Mouse (Mus musculus) lung, postnatal 25 days (tissue): Measurements from ENCODE around the gene Hist1h4d.
"Not testable (repeated sequence)": the region's sequence is repeated elsewhere in the genome, so short reads cannot be mapped to it uniquely, and the experiment has no call there.

Experiments
- DNase-seq: peaks from one replicate; pipeline ENCODE4 v3.0.0; 2022; ENCODE audit warnings: low spot score

Gene Hist1h4d

DNA sequence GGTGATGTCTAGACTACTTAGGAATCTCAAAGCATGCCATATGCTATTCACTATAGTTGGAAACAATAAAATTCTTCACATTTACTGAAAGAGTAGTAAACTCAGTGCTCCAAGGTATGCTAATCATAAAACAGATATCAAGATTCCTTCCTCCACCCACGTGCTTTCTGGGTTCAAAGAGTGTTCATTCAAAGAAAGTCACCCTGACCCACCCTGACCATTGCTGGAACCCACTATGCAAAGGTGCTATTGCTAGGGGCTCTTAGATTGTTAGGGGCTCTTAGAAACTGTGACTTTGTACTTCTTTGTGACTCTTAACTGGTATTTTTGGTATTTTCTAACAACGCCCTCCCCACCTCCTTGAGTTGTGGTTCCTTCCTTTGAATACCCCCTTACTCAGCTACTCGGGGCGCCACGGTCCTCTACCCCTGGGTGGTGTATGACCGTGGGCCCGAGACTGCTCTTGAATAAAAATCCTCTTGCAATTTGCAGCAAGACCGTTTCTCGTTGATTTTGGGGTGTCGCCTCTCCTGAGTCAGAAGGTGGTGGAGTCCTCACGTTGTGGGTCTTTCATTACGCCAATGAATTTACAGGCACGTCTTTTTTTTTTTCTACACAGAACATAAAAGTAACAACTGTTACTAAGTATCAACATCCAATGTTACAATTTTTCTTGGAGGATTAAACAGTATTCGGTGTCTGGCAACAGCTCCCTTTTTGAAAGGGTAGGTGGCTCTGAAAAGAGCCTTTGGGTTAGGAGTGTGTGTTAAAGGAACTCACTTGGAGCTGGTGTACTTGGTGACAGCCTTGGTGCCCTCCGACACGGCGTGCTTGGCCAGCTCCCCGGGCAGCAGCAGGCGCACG is 8.1 kb upstream of the Hist1h4d start:
- DNase-seq = not testable (repeated sequence)

DNA sequence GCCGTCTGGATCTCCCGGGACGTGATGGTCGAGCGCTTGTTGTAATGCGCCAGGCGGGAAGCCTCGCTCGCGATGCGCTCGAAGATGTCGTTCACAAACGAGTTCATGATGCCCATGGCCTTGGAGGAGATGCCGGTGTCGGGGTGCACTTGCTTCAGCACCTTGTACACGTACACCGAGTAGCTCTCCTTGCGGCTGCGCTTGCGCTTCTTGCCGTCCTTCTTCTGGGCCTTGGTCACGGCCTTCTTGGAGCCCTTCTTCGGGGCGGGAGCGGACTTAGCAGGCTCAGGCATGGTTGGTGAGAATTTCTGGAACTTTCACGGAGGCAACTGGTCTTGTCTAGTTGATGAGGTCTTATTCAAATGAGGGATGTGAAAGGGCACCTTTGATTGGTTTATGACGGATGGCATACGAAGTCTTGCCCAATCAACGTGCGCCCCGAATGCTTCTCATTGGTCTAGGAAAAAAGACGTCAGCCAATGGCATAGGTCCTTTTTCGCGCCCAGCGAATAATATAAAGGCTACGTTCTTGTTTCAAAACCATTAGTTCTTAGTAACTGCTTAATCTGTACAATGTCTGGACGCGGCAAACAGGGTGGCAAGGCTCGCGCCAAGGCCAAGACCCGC is 7.4 kb upstream of the Hist1h4d start, which contains the start of the genes Hist1h2bf and Hist1h2ad:
Hist1h2bf (minus strand) TSS at position 299 of the 627 bp plus-strand sequence.
Hist1h2ad (plus strand) TSS at position 484 of the 627 bp plus-strand sequence.
- DNase-seq = peak; percentile 96

- DNase-seq = not testable (repeated sequence)
Measured at GRCm38 (mm10) chr13:23574546-23575170, 6.7 kb upstream of the Hist1h4d start.

GRCm38 (mm10) chr13:23575271-23575851 is 6.0 kb upstream of the Hist1h4d start, which contains the start of gene Hist1h3d:
Gene Hist1h3d (plus strand): TSS chr13:23575763.
- peak; percentile 78 for DNase-seq

- DNase-seq = not testable (repeated sequence)
Measured at GRCm38 (mm10) chr13:23575864-23576313, 5.5 kb upstream of the Hist1h4d start.

GRCm38 (mm10) chr13:23576351-23576881 is 5.0 kb upstream of the Hist1h4d start:
- no peak for DNase-seq

- no peak for DNase-seq
Measured at GRCm38 (mm10) chr13:23576906-23577639, 4.3 kb upstream of the Hist1h4d start.

GRCm38 (mm10) chr13:23577835-23578234 is 3.6 kb upstream of the Hist1h4d start:
- no peak for DNase-seq

- no peak for DNase-seq
Measured at GRCm38 (mm10) chr13:23582219-23583056, 1.0 kb downstream of the Hist1h4d start.

- no peak for DNase-seq
Measured at GRCm38 (mm10) chr13:23583387-23584068, 2.1 kb downstream of the Hist1h4d start.

GRCm38 (mm10) chr13:23584331-23584730 is 2.9 kb downstream of the Hist1h4d start:
- no peak for DNase-seq

DNA sequence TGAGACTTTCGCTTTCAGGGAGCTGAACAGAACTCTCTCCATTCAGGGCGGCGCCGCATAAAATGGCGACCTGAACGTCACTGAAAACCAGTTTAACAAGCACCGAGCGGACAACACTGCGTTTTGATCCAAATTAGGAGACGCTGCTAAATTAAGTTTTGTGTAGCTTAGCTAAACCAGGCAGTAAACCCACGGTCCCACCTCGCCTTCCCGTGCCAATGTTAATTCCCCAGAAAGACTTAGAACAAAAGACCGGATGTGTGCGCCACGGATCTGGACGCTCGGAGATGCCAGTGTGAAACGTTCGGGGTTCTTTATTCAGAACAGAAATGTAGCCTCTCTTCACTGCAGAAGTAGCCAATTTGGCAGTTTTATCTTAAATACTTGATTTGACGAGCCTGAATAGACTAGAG is 3.6 kb downstream of the Hist1h4d start:
- DNase-seq = peak; percentile 84

DNA sequence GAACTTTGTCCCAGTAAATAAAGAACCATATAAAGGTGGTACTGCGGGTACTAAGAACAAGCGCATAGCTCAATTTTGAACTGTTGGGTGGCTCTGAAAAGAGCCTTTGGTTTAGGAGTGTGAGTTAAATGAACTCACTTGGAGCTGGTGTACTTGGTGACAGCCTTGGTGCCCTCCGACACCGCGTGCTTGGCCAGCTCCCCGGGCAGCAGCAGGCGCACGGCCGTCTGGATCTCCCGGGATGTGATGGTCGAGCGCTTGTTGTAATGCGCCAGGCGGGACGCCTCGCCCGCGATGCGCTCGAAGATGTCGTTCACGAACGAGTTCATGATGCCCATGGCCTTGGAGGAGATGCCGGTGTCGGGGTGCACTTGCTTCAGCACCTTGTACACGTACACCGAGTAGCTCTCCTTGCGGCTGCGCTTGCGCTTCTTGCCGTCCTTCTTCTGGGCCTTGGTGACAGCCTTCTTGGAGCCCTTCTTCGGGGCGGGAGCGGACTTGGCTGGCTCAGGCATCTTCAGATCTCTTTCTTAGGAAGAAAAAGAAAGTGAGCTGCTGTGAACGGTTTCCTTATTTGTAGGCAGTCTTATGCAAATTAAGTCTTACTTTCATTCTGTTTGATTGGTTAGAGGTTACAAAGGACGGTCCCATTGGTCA is 4.2 kb downstream of the Hist1h4d start:
- peak; percentile 93 for DNase-seq

DNA sequence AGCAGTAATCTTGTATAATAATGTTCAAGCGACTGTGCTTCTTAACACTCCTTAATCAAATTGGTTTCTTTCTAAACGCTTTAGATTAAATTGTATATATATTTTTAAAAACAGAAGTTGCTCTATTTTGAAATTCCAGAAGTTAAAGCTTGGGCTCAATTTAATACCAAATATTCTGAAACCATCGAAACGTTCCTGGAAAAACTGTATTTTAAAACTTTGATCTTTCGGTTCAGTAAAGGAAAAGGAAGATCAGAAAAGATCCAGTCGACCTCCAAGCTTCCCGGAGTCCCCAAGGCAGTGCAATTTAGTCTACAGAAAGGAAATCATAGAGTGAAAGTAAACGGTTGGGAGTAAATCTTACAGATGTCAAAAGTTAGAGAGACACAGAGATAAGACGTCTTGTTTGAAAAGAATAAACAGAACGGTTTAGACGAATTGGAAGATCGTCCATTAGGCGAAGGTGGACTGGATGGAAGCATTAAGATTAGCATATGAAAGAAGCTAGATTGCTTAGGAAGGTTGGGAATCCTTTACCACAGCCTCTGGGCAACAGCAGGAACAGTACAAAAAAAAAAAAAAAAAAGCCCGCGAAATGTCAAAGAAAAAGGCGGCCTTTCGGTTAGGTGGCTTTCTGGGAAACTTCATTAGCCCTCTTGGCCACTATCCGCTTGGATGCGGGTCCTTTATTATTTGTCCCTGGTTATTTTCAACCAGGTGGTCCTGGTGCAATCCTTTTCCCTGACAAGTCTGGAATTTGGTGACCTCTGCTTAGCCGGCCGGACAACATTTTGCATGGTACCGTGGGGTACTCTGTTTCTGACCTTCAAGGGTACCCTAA is 4.9 kb downstream of the Hist1h4d start:
- DNase-seq = no peak

DNA sequence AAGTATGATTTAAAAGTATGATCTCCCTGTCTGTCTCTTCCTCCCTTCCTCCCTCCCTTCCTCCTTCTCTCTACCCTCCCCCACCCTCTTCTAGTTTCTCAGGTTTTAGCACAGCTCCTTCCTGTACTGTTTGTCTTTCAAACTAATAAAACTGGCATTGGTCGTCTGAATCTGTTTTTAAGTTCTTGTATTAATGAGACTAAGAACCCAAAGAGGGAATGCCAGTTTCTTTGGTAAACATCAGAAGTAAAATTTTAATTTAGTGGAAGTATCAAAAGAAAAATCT is 5.5 kb downstream of the Hist1h4d start:
- no peak for DNase-seq

DNA sequence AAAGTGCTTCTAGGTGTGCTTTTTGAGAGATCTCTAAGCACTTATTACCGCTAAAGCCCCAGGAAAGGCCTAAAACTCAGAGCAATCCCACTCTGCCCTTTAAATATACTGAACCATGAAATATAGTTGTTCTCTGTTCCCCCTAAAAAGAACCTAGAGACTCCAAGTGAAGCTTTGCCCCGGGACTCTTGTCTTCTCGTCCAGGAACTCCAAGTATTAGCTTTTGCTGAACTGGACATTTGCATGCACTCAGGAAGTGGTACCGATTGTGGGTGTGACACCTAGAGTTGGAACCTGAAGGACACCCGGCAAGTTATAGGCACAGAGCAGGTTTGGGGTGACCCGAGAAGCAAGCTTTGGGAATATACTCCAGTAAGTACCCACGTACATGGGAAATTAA is 9.8 kb downstream of the Hist1h4d start:
- no peak for DNase-seq

DNA sequence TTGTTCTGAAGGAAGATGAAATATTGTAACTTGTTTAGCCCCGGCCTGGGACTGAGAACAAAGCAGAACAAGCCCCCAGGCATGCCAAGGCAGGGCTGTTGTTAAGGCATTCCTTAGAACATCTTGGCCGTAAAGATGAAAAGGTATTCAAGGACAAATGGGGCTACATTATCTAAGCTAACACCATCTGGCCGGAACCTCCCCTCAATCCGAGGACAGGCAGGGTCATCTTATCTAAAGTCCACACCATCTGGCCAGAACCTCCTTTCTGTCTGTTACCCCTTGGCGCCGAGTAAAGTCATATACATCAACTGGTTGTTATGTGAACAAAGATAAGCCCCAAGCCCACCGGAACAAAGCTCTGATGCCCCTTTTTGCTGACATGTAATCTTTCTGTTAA is 10.5 kb downstream of the Hist1h4d start:
- not testable (repeated sequence) for DNase-seq

DNA sequence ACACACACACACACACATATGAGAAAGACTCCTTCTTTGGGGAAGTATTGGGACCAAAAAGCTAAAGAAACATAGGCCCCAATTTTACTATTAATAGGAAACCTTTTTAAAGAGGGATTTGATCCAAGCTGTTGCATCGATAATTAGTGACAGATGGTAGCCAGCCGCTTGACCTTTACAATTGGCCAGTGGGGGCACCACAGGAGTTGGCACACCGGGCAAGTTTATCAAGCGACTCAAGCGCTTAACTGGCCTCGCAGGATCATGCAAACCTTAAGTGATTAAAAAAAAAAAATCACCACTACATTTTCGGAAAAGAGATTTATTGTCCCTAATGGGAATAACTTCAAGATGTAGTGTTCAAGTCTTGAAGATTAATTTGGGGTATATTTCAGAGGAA is 11.2 kb downstream of the Hist1h4d start:
- DNase-seq = no peak
